In the genomic region with DNA sequence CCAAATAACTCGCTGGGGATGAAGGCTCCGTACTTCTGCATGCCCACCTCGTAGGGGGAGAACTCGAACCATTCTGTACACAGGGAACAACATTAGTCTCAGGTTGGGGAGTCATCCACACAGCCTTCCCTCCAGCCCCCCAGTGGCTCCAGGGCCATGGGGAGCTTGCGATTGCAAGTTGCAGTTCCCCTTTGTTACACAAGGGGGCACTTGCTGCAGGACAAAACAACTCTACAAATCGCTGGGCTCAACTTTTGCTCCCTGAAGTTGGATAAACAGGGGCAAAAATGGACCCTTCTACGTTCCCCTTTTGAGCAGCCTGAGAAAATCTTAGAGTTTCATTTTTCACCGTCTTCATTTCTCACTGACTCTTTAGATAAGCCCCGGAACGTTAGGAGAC, we compare ENCODE assay signal across 7 mouse cellular contexts. TPM values are rescaled to one million over a fixed set of nuclear protein-coding genes. Genes with fewer than 3 reads are reported as not detected.
DNase-seq lines count a peak whose midpoint lies in the region; ATAC-seq and TF ChIP-seq lines count a peak whose summit lies in the region.

No protein-coding gene starts in this region.

- 25% methylated on average over 10 of the region's 10 CpGs for WGBS in embryonic facial prominence, embryonic 15.5 days
- 20% methylated on average over 10 of the region's 10 CpGs for WGBS in lung, adult 2 months

- H3K27me3 ChIP-seq in embryonic facial prominence, embryonic 15.5 days = no peaks in the 10 kb centered on the region

- ATAC-seq in embryonic facial prominence, embryonic 15.5 days (ENCODE audit: insufficient number of reproducible peaks, low FRiP score, low TSS enrichment, low read depth) = no peak

- H3K27ac ChIP-seq in bone marrow macrophage, adult 2 months (ENCODE audit: insufficient read depth, low read depth, low read length) = no peak overlapping the region
- H3K27ac ChIP-seq in embryonic facial prominence, embryonic 15.5 days (replicated peaks) = no peak overlapping the region

- DNase-seq in 3T3-L1 (ENCODE audit: low read depth, low spot score) = peak; percentile 67
- peak; percentile 70 for DNase-seq in B cell, adult 2 months
- peak; percentile 77 for DNase-seq in kidney, postnatal 10 days
- DNase-seq in lung, adult 2 months = peak; percentile 53
- DNase-seq in right cerebral cortex, adult 18-20 months = peak; percentile 37

- no peaks in the 10 kb centered on the region for H3K36me3 ChIP-seq in embryonic facial prominence, embryonic 15.5 days

- H3K4me2 ChIP-seq in embryonic facial prominence, embryonic 15.5 days (replicated peaks) = 0 out of 2 replicates have a peak overlapping the region, but pooled peaks have one; percentile 8

- peak; percentile 85 for TF ChIP-seq CTCF in bone marrow macrophage, adult 2 months (IDR thresholded peaks at IDR 0.05; ENCODE audit: low read depth, low read length)
- TF ChIP-seq CTCF in lung, adult 2 months (IDR thresholded peaks at IDR 0.05; ENCODE audit: insufficient read depth, low read length) = peak; percentile 72

- H3K4me3 ChIP-seq in bone marrow macrophage, adult 2 months (ENCODE audit: insufficient read depth, low read length) = no peak overlapping the region
- H3K4me3 ChIP-seq in embryonic facial prominence, embryonic 15.5 days (replicated peaks) = no peak overlapping the region
- no peak overlapping the region for H3K4me3 ChIP-seq in lung, adult 2 months (replicated peaks; ENCODE audit: extremely low read depth, low read depth, low read length)

- no peaks in the 10 kb centered on the region for H3K4me1 ChIP-seq in bone marrow macrophage, adult 2 months (ENCODE audit: control insufficient read depth, insufficient read depth, low read length)
- H3K4me1 ChIP-seq in embryonic facial prominence, embryonic 15.5 days = no peaks in the 10 kb centered on the region
- no peaks in the 10 kb centered on the region for H3K4me1 ChIP-seq in lung, adult 2 months (ENCODE audit: control insufficient read depth, insufficient read depth, low read length)

- no peak overlapping the region for H3K9ac ChIP-seq in embryonic facial prominence, embryonic 15.5 days

- no peak for TF ChIP-seq POLR2A in bone marrow macrophage, adult 2 months (IDR thresholded peaks at IDR 0.05; ENCODE audit: borderline replicate concordance, low read depth, low read length)
- TF ChIP-seq POLR2A in lung, adult 2 months (IDR thresholded peaks at IDR 0.05; ENCODE audit: borderline replicate concordance, extremely low read depth, low read depth, low read length) = no peak

- H3K9me3 ChIP-seq in embryonic facial prominence, embryonic 15.5 days (replicated peaks) = no peaks in the 10 kb centered on the region

RNA-seq across cellular contexts. Expression of a gene that starts 19.3 kb away (rescaled TPM):
- 327 and 347 TPM in 2 replicates for polyA plus RNA-seq in bone marrow macrophage, adult 2 months (2012; ENCODE audit: insufficient read depth, insufficient read length, missing spikeins)
- 59.7 and 67.5 TPM in 2 replicates for polyA plus RNA-seq in embryonic facial prominence, embryonic 15.5 days (2015; fragmentation: Nextera tagmentation; extraction: Ambion mirVana)
- 236 and 247 TPM in 2 replicates for polyA plus RNA-seq in lung, adult 2 months (2012; rRNA removed)
